Mouse (Mus musculus) activated CD4-positive, CD25-positive, alpha-beta regulatory T cell, adult 4 months (primary cell): Measurements from ENCODE around the gene Bach2. TPM values are rescaled to one million over a fixed set of nuclear protein-coding genes. Genes with fewer than 3 reads are reported as not detected.

Source experiments
- ATAC-seq: one replicate; pipeline ENCODE4 v1.8.0; 2017
- polyA plus RNA-seq, 2 experiments: library from polyadenylated mRNA; unstranded; fragments of 100-300 nt; shearing (Covaris generic); gene quantifications; one replicate each; pipeline ENCODE4 v1.2.1; 2017

Bach2 gene
- polyA plus RNA-seq, 2 experiments from 2014 or later, result 11.8 to 17.2 TPM

GRCm38 (mm10) chr4:32363488-32363984 lies 124.9 kb downstream of the Bach2 start:
- peak; percentile 80 for ATAC-seq

- no peak for ATAC-seq
These were observed 126.7 kb downstream of the Bach2 start for GRCm38 (mm10) chr4:32365144-32365907.

- ATAC-seq, result no peak
These were observed 127.6 kb downstream of the Bach2 start for GRCm38 (mm10) chr4:32366176-32366575.

GRCm38 (mm10) chr4:32368345-32368744 lies 129.7 kb downstream of the Bach2 start:
- ATAC-seq, result no peak

- no peak for ATAC-seq
These were observed 134.5 kb downstream of the Bach2 start for GRCm38 (mm10) chr4:32373085-32373484.

- no peak for ATAC-seq
These were observed 134.9 kb downstream of the Bach2 start for GRCm38 (mm10) chr4:32373527-32373926.

GRCm38 (mm10) chr4:32374751-32375582 lies 136.4 kb downstream of the Bach2 start:
- ATAC-seq, result no peak

GRCm38 (mm10) chr4:32375721-32376526 lies 137.3 kb downstream of the Bach2 start:
- ATAC-seq, result peak; percentile 39

GRCm38 (mm10) chr4:32376527-32376948 lies 137.9 kb downstream of the Bach2 start:
- no peak for ATAC-seq

GRCm38 (mm10) chr4:32379140-32379539 lies 140.5 kb downstream of the Bach2 start:
- ATAC-seq, result no peak

- no peak for ATAC-seq
These were observed 143.2 kb downstream of the Bach2 start for GRCm38 (mm10) chr4:32381666-32382381.

- ATAC-seq, result no peak
These were observed 146.5 kb downstream of the Bach2 start for GRCm38 (mm10) chr4:32385121-32385520.

GRCm38 (mm10) chr4:32385623-32386022 lies 147.0 kb downstream of the Bach2 start:
- no peak for ATAC-seq

GRCm38 (mm10) chr4:32386346-32386745 lies 147.7 kb downstream of the Bach2 start:
- ATAC-seq, result no peak

GRCm38 (mm10) chr4:32386931-32387330 lies 148.3 kb downstream of the Bach2 start:
- no peak for ATAC-seq

GRCm38 (mm10) chr4:32387479-32388240 lies 149.1 kb downstream of the Bach2 start:
- peak; percentile 56 for ATAC-seq

GRCm38 (mm10) chr4:32388564-32388963 lies 150.0 kb downstream of the Bach2 start:
- peak; percentile 56 for ATAC-seq

GRCm38 (mm10) chr4:32389107-32389800 lies 150.7 kb downstream of the Bach2 start:
- ATAC-seq, result no peak

GRCm38 (mm10) chr4:32391260-32391659 lies 152.7 kb downstream of the Bach2 start:
- ATAC-seq, result no peak

- ATAC-seq, result no peak
These were observed 154.6 kb downstream of the Bach2 start for GRCm38 (mm10) chr4:32393226-32393625.

GRCm38 (mm10) chr4:32393951-32394350 lies 155.3 kb downstream of the Bach2 start:
- ATAC-seq, result no peak
